Mouse (Mus musculus) megakaryocyte, embryonic 14.5 days (primary cell): ENCODE data around the gene Use1.

ENCODE experiments used
- FLI1 ChIP-seq: IDR thresholded peaks from 2 replicates; pipeline ENCODE4 v1.6.1; 2012; ENCODE audit warnings: low read length, inconsistent platforms, mixed read lengths
- GATA1 ChIP-seq: IDR thresholded peaks from 3 replicates; pipeline ENCODE4 v1.6.1; 2012; ENCODE audit warnings: mixed read lengths, low read length, inconsistent platforms, borderline replicate concordance

GRCm38 (mm10) chr8:71373000-71373399, 6.4 kb downstream of the Use1 start:
- TF ChIP-seq GATA1 (no peak), FLI1 (no peak)
